Mouse (Mus musculus): ENCODE measurements around the gene Zbtb45.

GRCm38 (mm10) chr7:12978931-12979722 lies 30.7 kb downstream of the Zbtb45 start:
- TF ChIP-seq POLR2A (IDR thresholded peaks at IDR 0.05; ENCODE audit: low read depth, low read length) = no peak
- no peak for TF ChIP-seq CTCF (IDR thresholded peaks at IDR 0.05; ENCODE audit: extremely low read depth, insufficient read depth, insufficient read length, insufficient replicate concordance)

Measured in spleen, adult 2 months (tissue).